Mouse (Mus musculus) hematopoietic stem cell, adult 5-6 weeks (primary cell): ENCODE measurements around the gene Gm960. TPM values are rescaled to one million over a fixed set of nuclear protein-coding genes. Genes with fewer than 3 reads are reported as not detected.

Source experiments
- ATAC-seq, 2 experiments: fragments of 125-278 bp in 1 of 2; replicated peaks in 1 of 2; 2 replicates each; pipeline ENCODE4 v1.8.0; 2016 to 2017; ENCODE audit warnings: inconsistent platforms in 2 of 2, mild to moderate bottlenecking in 2 of 2, moderate number of reproducible peaks in 2 of 2, low read depth in 1 of 2, moderate TSS enrichment in 1 of 2; ENCODE audit not compliant: low FRiP score in 2 of 2, poor library complexity in 2 of 2, severe bottlenecking in 2 of 2, insufficient read depth in 1 of 2, low TSS enrichment in 1 of 2
- total RNA-seq: library from RNA; stranded (forward); fragments of 172-1452, 232-1000 nt; gene quantifications from 2 replicates; pipeline ENCODE4 v1.2.3, GENCODE M21; 2017

The Gm960 gene
- total RNA-seq, 1 experiment from 2014 or later = 6.6 TPM

- ATAC-seq = no peak
These were observed 51.5 kb downstream of the Gm960 start for GRCm38 (mm10) chr19:4646917-4647492.

GRCm38 (mm10) chr19:4644271-4644670 lies 54.2 kb downstream of the Gm960 start:
- no peak; a peak in 1 of 4 replicates for ATAC-seq

DNA sequence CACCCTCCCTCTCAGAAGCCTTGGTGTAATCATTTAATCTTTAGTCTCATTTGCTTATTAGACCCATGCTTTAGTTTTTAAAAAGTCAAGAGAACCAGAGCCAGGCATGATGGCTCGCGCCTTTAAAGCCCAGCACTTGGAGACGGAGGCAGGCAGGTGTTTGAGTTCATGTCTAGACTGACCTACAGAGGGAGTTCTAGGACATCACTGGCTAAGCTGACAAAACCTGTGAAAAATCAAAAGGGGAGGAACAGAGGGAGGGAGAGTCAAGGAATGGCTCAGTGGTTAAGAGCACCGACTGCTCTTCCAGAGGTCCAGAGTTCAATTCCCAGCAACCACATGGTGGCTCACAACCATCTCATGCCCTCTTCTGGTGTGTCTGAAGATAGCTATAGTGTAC lies 62.5 kb downstream of the Gm960 start:
- no peak for ATAC-seq

GRCm38 (mm10) chr19:4628819-4629218 lies 69.6 kb downstream of the Gm960 start:
- peak; percentile 44 to 51; a peak in 3 of 4 replicates for ATAC-seq

DNA sequence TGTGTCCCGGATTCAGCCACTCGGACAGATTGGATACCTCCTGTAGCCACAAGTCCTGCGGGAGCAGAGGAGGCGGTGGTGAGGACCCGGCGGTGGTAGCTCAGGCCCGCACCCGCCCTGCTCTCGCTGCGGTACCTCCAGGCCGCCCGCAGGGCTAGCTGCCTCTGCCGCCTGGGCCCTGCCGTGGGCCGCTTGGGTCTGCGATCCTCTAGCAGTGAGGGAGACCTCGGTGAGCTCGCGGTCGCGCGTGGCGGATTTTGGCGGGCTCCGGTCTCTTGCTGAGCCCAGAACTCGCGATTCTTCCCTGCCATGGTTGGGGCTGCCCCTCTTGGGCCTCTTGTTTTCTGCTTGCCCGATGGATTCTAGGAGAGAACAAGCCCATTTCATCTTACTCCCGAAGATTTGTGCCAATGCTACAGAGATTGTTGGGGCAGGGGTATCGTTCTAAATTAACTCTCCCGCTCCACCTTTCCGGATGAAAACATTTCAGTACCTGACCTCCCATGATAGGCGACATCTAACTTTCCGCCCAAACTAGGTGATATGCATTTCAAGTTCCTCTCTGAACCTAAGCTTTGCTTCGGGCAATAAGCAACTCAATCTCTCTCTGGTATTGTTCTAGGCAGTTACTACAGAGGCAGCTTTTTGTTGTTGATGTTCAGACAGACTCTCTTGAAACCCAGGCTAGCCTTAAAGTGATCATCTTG lies 72.5 kb downstream of the Gm960 start:
- peak in 1 of 2 experiments; percentile 60; a peak in 2 of 4 replicates for ATAC-seq

DNA sequence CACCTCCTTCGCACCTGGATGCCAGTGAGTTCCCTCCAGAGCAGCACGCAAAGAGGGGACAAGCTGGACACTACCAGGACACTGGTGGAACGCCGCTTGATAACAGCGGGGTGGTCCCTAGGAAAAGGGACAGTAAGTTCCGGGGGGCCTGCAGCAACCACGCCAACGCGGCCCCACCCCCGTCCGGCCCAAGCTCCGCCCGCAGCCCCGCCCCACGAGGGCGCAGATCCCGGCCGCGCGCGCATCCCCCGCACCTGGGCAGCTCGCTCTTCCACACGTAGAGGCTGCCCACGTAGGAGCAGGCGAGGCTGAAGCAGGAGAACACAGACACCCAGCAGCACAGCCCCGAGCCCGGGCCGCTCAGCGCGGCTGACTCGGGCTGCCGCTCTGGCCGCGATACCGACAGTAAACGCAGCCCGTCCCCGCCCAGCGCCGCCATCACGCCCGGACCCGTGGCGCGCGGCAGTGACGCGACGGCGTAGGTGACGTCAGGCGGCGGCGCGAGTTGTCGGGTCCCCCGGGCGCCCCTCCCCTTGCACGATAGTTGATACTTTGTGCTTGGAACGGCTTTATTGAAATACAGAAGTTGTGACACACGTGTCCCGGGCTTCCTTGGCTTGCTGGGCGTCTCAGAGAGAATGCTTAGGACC lies 73.2 kb downstream of the Gm960 start, which contains the start of gene Rce1:
TSS of gene Rce1 (minus strand) at position 463 of the 650 bp plus-strand sequence.
- ATAC-seq = peak; percentile 79 to 80

GRCm38 (mm10) chr19:4624406-4625178 lies 73.9 kb downstream of the Gm960 start:
- ATAC-seq = 0 out of 4 replicates have a peak, but pooled peaks of 1 of the 2 experiments have one; percentile 7

DNA sequence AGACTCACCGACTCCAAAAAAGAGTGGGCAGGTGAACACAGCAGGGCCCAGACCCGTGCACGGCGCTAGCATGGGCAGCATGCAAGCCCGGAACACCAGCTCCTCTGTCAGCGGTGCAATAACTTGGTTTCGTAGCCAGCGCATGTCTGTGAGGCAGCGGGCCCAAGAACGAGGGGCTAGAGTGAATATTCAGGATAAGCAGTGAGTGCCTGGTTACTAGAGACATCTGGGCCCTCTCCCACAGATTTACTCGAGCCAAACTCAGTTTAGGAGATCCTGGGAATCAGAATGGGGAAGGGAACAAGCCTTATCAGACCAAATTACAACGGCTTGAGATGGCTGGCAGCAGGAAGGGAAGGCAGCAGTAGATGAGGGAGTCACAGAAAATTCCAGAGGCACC lies 74.5 kb downstream of the Gm960 start:
- no peak for ATAC-seq

GRCm38 (mm10) chr19:4623419-4623818 lies 75.0 kb downstream of the Gm960 start:
- no peak for ATAC-seq

GRCm38 (mm10) chr19:4622780-4623179 lies 75.7 kb downstream of the Gm960 start:
- ATAC-seq = no peak

- no peak for ATAC-seq
These were observed 77.7 kb downstream of the Gm960 start for GRCm38 (mm10) chr19:4620721-4621120.

DNA sequence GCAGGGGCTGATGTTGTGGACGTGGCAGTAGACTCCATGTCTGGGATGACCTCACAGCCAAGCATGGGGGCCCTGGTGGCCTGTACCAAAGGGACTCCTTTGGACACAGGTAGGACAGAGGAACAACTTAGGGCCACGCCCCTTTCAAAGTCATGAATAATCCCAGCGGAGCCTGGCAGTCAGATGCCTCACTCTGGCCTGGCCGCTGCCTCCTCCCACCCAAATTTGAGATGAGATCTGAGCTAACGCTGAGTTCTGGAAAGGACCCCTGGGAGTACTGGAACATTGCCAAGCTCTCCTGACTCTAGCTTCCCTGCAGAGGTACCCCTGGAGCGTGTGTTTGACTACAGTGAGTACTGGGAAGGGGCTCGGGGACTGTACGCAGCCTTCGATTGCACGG lies 79.0 kb downstream of the Gm960 start:
- ATAC-seq = no peak

GRCm38 (mm10) chr19:4618183-4618582 lies 80.3 kb downstream of the Gm960 start:
- ATAC-seq = no peak

DNA sequence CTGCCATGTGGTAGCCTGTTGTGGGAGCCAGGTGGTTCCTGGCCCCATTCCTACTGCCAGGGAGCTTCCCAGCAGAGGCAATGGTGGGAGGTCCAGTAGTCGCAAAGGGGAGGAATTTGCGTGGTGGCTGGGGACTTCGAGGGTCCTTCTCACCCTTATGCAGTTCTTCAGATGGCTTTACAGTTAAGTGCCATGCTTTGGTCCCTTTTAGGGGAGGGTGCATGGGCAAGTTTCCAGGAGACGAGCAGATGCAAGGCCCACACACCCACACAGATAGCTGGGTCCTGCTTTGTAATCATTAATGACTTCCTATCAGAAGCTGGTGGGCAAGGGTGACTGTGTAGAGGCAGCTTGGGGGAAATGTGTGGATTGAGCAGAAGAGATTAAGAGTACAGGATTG lies 81.9 kb downstream of the Gm960 start:
- no peak for ATAC-seq

DNA sequence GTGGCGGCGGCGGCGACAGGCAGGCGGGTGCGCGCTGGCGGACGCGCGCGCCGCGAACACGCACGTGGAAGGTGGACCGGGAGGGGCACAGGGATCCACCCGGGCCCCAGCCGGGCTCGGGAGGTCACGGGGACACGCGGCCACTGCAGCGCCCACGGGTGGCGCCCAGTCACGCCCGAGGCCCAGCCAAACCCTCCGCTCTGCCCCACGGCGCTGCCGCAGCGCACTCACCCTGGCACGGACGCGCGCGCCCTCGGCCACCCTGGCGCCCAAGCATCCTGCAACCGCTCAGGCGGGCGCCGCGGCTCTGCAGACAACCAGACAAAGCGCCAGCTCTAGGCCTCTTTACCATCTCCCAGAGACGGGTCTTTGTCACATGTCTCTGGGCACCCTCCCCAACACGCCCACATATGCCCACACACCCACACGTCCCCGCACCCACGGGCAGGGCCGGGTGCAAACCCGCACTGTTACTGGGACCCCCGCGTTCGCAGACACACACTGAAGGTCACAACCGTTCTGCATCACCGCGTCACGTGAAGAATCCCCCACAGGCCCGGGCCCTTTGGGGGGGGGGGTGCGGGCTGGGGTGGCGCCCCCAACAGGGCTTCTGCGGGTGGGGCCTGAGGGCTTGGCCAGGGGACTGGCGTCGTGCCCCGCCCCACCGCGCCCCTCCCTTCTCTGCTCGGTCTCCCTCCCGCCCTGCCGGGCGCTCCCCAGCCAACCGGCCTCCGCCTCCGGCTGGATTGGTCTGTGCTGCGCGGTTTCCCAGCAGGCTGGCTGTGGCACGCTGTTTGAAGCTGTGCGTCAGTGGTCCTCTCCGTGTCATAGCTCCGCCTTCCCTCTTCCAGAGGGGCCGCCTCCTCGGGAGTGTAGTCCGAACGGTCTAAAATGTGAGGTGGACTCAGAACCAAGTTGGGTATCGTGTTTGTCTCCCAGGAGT lies 83.0 kb downstream of the Gm960 start, which contains the start of gene Lrfn4:
TSS of gene Lrfn4 (minus strand) at position 517 of the 943 bp plus-strand sequence.
- peak; percentile 82 to 85 for ATAC-seq

DNA sequence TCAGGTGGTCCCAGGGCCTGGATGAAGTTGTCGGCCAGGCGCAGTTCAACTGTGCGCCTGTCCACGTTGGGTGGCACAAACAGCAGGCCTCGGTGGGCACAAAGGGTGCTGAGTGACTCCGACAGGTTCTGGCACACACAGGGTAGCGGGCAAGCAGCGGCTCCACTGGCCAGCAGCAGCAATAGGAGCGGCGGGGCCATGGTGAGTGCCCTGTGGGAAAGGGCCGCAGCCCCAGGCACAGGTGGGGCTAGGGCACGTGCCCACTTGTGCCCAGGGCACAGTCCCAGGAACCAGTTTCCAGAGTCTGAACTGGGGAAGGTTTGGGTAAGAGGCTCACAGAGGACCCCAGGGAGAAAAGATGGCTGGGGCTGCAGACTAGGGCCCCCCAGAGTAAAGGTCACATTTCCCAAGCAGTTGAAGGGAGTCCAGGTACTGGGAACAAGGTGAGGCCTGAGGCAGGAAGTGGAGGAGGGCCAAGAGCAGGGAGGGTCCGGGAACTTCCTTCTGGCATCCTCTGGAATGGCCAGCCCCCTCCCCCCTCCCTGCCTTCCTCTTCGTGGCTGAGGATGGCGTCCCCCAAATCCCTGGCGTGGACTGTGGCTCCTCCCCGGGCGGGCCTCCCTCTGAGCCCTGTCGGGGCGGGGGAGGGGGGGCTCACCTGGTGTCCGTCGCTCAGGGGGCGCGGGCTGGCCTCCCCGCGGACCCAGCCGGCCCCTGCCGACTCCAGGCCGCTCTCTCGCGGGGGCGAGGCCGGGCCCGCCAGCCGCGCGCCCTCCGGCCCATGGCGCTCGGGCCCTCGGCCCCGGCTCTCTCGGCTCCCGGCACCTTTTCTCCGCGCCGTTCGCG lies 83.9 kb downstream of the Gm960 start:
- no peak for ATAC-seq
